Mouse (Mus musculus) olfactory bulb, adult 2 months (tissue): ENCODE measurements around the gene Aspscr1. TPM values are rescaled to one million over a fixed set of nuclear protein-coding genes. Genes with fewer than 3 reads are reported as not detected.

Source experiments
- H3K27ac ChIP-seq: fragments of 200-500 bp; 2 replicates; pipeline ENCODE4 v1.5.1; 2012; ENCODE audit warnings: low read depth, low read length; ENCODE audit not compliant: insufficient read depth
- H3K4me1 ChIP-seq: fragments of 200-500 bp; 2 replicates; pipeline ENCODE4 v1.6.1; 2012; ENCODE audit warnings: low read length; ENCODE audit not compliant: control insufficient read depth, insufficient read depth
- H3K4me3 ChIP-seq: fragments of 200-500 bp; 2 replicates; pipeline ENCODE4 v1.5.1; 2012; ENCODE audit warnings: mild to moderate bottlenecking, low read depth, low read length, moderate library complexity; ENCODE audit not compliant: insufficient read depth
- CTCF ChIP-seq: fragments of 200-500 bp; IDR thresholded peaks from 2 replicates; pipeline ENCODE4 v1.5.1; 2012; ENCODE audit warnings: low read depth, mild to moderate bottlenecking, low read length, moderate library complexity; ENCODE audit not compliant: insufficient read depth
- POLR2A ChIP-seq: fragments of 200-500 bp; IDR thresholded peaks from 2 replicates; pipeline ENCODE4 v1.6.1; 2012; ENCODE audit warnings: mild to moderate bottlenecking, low read depth, low read length, moderate library complexity; ENCODE audit not compliant: insufficient read depth
- WGBS: fragments of 180-500 bp; shearing (Covaris S2); methylation state at CpG from one replicate; pipeline ENCODE4 v1.1.7; 2018; 5-methylcytosine and 5-hydroxymethylcytosine counted together
- polyA plus RNA-seq: library from polyadenylated mRNA; stranded (reverse); fragments of >200 nt; gene quantifications from 2 replicates; pipeline ENCODE4 v1.2.4, GENCODE M21; 2012; ENCODE audit warnings: low replicate concordance; ENCODE audit not compliant: missing spikeins, insufficient read depth, insufficient read length

The Aspscr1 gene
- polyA plus RNA-seq, 1 experiment = not detected

GRCm38 (mm10) chr11:120706120-120706519, 33.3 kb downstream of the Aspscr1 start:
- Histone ChIP-seq H3K4me3 (no peak overlapping the region), H3K4me1 (peaks cover 21% of the 10 kb centered on the region), H3K27ac (no peak overlapping the region)
- WGBS = 72% methylated on average over 5 of the region's 5 CpGs
- no peak for TF ChIP-seq CTCF
- no peak for TF ChIP-seq POLR2A

DNA sequence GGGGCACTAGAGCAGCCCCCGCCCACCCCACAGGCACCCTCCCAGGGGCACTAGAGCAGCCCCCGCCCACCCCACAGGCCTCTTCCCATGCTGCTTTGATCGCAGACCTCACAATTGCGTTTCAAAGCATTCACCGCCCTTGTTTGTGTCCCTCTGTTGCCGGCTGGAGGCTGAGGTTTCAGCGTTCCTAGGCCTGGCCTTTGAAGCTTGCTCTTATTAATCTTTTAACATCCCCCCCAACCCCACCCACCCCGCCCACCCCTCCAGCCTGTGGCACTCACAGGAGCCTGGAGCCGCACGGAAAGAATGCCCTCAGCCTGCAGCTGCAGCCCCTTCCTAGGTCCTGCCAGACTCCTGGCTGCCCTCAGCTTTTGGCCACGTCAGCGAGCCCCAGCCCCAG, 34.5 kb downstream of the Aspscr1 start:
- H3K4me1 ChIP-seq = peaks cover 21% of the 10 kb centered on the region
- no peak overlapping the region for H3K27ac ChIP-seq
- no peak overlapping the region for H3K4me3 ChIP-seq
- 27% methylated on average over 12 of the region's 12 CpGs for WGBS
- TF ChIP-seq POLR2A = no peak
- no peak for TF ChIP-seq CTCF

- 56% methylated on average over 5 of the region's 5 CpGs for WGBS
- Histone ChIP-seq H3K27ac (no peak overlapping the region), H3K4me3 (no peak overlapping the region)
Measured at GRCm38 (mm10) chr11:120707969-120708368, 35.2 kb downstream of the Aspscr1 start.

GRCm38 (mm10) chr11:120709551-120709950, 36.8 kb downstream of the Aspscr1 start:
- Histone ChIP-seq H3K27ac (no peak overlapping the region), H3K4me1 (peaks cover 30% of the 10 kb centered on the region), H3K4me3 (no peak overlapping the region)
- no peak for TF ChIP-seq CTCF
- WGBS = 74% methylated on average over 2 of the region's 2 CpGs

More at GRCm38 (mm10) chr11:120707969-120708368, 35.2 kb downstream of the Aspscr1 start:
- peaks cover 28% of the 10 kb centered on the region for H3K4me1 ChIP-seq
- TF ChIP-seq CTCF = no peak
- TF ChIP-seq POLR2A = no peak

DNA sequence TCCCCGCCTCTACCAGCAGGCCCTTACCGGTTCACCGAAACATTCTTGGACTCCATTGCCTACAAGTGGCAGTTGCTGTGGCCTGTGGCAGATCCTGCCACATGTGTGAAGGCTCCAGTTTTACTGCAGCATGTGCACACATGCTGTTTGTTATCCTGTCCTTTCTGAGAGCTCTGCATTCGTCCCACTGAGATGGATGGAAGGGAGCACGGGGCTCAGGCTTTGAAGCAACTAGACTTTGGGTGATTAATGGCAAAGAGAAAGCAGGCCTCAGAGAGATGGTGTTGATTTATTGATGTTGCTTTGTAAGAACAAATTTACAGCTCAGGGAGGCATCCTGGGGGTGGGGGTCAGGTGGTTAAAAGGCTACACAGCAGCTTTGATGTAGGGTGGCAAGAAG, 37.9 kb downstream of the Aspscr1 start:
- Histone ChIP-seq H3K4me1 (peaks cover 26% of the 10 kb centered on the region), H3K4me3 (no peak overlapping the region), H3K27ac (no peak overlapping the region)
- 87% methylated on average over 5 of the region's 5 CpGs for WGBS
- no peak for TF ChIP-seq CTCF
- no peak for TF ChIP-seq POLR2A

DNA sequence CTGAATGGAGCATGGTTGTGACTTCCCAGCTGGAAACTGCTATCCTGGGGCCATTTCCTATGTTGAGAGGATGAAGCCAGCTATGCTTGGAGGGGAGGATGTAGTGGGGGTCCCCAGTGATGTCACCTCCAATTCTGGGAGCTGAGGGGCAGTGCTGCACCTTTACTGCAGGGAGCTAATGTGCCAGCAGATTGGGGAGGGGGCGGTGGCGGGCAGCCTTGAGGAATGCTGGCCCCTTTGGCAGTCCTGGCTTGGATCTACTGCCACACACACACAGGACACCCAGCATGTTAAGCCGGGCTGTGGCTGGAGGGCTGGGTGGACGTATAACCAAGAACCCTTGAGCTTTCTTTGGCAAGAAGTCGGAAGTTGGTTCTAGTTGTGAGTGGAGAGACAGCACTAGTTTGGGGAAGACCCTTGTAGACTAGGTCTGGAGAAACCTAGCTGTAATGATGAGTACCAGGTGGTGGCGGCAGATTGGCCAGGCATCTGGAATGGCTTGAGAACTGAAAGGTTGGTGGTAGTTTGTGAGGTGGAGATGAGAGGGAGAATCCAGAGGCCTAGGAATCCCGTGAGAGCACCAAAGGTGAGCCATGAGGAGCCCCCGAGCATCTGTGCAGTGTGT, 39.3 kb downstream of the Aspscr1 start:
- TF ChIP-seq CTCF (no peak), POLR2A (no peak)
- WGBS = 62% methylated on average over 8 of the region's 8 CpGs
- H3K4me1 ChIP-seq = peaks cover 23% of the 10 kb centered on the region
- H3K27ac ChIP-seq = no peak overlapping the region
- no peak overlapping the region for H3K4me3 ChIP-seq

- TF ChIP-seq POLR2A = no peak
- peak; percentile 63 for TF ChIP-seq CTCF
- peaks cover 23% of the 10 kb centered on the region for H3K4me1 ChIP-seq
- 1% methylated on average over 38 of the region's 38 CpGs for WGBS
- H3K27ac ChIP-seq = no peak overlapping the region
- H3K4me3 ChIP-seq = peak overlapping the region; percentile 64
Measured at GRCm38 (mm10) chr11:120712771-120713568, 40.2 kb downstream of the Aspscr1 start.

DNA sequence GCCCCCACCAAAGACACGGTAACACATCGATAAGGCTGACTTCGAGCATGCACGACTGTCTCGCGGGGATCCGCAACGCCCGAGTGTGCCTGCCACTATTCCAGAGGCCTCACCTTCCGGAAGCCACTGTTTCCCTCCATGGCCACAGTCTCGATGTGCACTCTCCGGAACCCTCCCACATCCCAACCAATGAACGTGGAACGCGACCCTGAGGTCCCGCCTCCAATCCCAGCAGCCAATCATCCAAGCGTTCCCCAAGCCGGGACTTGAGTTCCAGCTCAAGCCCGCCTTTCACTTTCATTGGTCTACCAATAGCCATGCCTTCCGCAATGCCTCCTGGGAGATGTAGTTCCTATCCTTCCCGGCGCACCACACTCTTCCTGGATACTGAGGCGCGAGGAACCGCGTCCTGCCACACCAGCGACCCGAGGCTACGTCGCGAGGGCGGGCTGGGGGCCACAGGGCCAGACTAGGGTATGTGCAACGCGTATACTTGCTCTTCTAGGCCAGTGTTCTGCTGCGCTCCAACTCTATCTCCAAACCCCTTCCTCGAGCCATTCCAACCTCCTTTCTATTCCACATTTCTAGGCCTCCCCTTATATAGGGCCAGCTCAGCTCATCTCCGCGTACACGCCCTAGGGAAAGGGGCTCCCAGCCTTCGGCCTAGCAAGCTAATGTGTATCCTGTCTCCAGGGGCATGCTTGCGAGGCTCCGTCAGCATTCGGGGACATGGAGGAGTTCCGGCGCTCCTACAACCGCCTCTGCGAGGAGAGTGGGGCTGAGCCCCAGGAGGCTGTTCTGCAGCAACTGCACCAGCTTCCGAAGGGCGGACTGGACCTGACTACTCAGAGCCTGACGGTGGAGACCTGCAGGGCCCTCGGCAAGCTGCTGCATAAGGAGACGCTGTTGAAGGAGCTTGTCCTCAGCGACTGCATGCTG, 41.1 kb downstream of the Aspscr1 start, which contains the start of the genes Cenpx and Lrrc45:
Cenpx (minus strand) TSS at position 159 of the 939 bp plus-strand sequence.
Lrrc45 (plus strand) TSS at position 346 of the 939 bp plus-strand sequence.
- no peak within 1 kb of the TSS for H3K27ac ChIP-seq

GRCm38 (mm10) chr11:120714546-120714945, 41.8 kb downstream of the Aspscr1 start:
- WGBS = 53% methylated on average over 10 of the region's 10 CpGs
- TF ChIP-seq CTCF = no peak
- TF ChIP-seq POLR2A = no peak
- H3K27ac ChIP-seq = no peak overlapping the region

More for the DNA sequence above, 41.1 kb downstream of the Aspscr1 start, which contains the start of the genes Cenpx and Lrrc45:
- TF ChIP-seq POLR2A (peak; percentile 32; the same call in 1 of the 2 replicates), CTCF (no peak)
- Histone ChIP-seq H3K4me1 (peaks cover 23% of the 10 kb centered on the region), H3K4me3 (peak within 1 kb of the TSS; percentile 74)
- whole genome bisulfite sequencing = under 1% methylated on average over 53 of the region's 53 CpGs

More at GRCm38 (mm10) chr11:120714546-120714945, 41.8 kb downstream of the Aspscr1 start:
- peaks cover 23% of the 10 kb centered on the region for H3K4me1 ChIP-seq
- H3K4me3 ChIP-seq = peak overlapping the region; percentile 74
